Mouse (Mus musculus) intestine, postnatal 0 days (tissue): Measurements from ENCODE around the gene S100a7a. TPM values are rescaled to one million over a fixed set of nuclear protein-coding genes. Genes with fewer than 3 reads are reported as not detected.

Experiments used
- ATAC-seq: fragments of 200-750 bp; cut with Nextera tagmentation; 2 replicates; pipeline ENCODE4 v1.8.0; 2017; ENCODE audit warnings: mild to moderate bottlenecking, moderate TSS enrichment, moderate library complexity
- H3K27ac ChIP-seq: fragments of 300-500 bp; sonication (generic); 2 replicates; pipeline ENCODE4 v1.5.1; 2014; ENCODE audit warnings: mild to moderate bottlenecking, low read depth, low read length, moderate library complexity
- H3K27me3 ChIP-seq: fragments of 300-500 bp; sonication (generic); replicated peaks from 2 replicates; pipeline ENCODE4 v1.6.1; 2014; ENCODE audit warnings: low read length, mixed read lengths; ENCODE audit not compliant: control insufficient read depth, insufficient read depth
- H3K36me3 ChIP-seq: fragments of 300-500 bp; sonication (generic); 2 replicates; pipeline ENCODE4 v1.6.1; 2014; ENCODE audit warnings: mild to moderate bottlenecking, moderate library complexity; ENCODE audit not compliant: control insufficient read depth, insufficient read depth
- H3K4me1 ChIP-seq: fragments of 300-500 bp; sonication (generic); replicated peaks from 2 replicates; pipeline ENCODE4 v1.6.1; 2014; ENCODE audit warnings: antibody characterized with exemption, low read length, mixed read lengths; ENCODE audit not compliant: control insufficient read depth, insufficient read depth
- H3K4me2 ChIP-seq: fragments of 300-500 bp; sonication (generic); replicated peaks from 2 replicates; pipeline ENCODE4 v1.6.1; 2014; ENCODE audit warnings: low read depth, mild to moderate bottlenecking, moderate library complexity
- H3K4me3 ChIP-seq: fragments of 300-500 bp; sonication (generic); 2 replicates; pipeline ENCODE4 v1.5.1; 2014; ENCODE audit warnings: low read depth, low read length
- H3K9ac ChIP-seq: fragments of 300-500 bp; sonication (generic); 2 replicates; pipeline ENCODE4 v1.6.1; 2014; ENCODE audit warnings: mild to moderate bottlenecking, low read depth, low read length
- H3K9me3 ChIP-seq: fragments of 300-500 bp; sonication (generic); 2 replicates; pipeline ENCODE4 v1.6.1; 2016; ENCODE audit warnings: mixed run types; ENCODE audit not compliant: control insufficient read depth
- CTCF ChIP-seq: sonication (generic); IDR thresholded peaks from 2 replicates; pipeline ENCODE4 v1.5.1; 2016; ENCODE audit warnings: low read depth, mild to moderate bottlenecking, control low read depth, antibody characterized with exemption, moderate library complexity
- WGBS: fragments of 180-500 bp; shearing (Covaris S2); extraction: QIAGEN DNeasy Blood & Tissue Kit; methylation state at CpG from one replicate; pipeline ENCODE4 v1.1.7; 2014; 5-methylcytosine and 5-hydroxymethylcytosine counted together
- polyA plus RNA-seq: library from polyadenylated mRNA; unstranded; fragments of >200 nt; fragmentation: Nextera tagmentation; extraction: Ambion mirVana; gene quantifications from 2 replicates; pipeline ENCODE4 v1.2.1, GENCODE M21; 2015

The S100a7a gene
- polyA plus RNA-seq, 1 experiment from 2014 or later, result 0.12 TPM

- H3K9me3 ChIP-seq, result no peaks in the 10 kb centered on the region
- no peaks in the 10 kb centered on the region for H3K36me3 ChIP-seq
- no peak for ATAC-seq
- H3K9ac ChIP-seq, result no peak overlapping the region
- H3K4me2 ChIP-seq, result no peak overlapping the region
- H3K27me3 ChIP-seq, result no peaks in the 10 kb centered on the region
- TF ChIP-seq CTCF, result no peak
- H3K4me3 ChIP-seq, result no peak overlapping the region
- H3K27ac ChIP-seq, result no peak overlapping the region
- H3K4me1 ChIP-seq, result no peaks in the 10 kb centered on the region
- 38% methylated on average over 1 of the region's 1 CpGs for WGBS
Observed at GRCm38 (mm10) chr3:90638511-90639275, 15.1 kb upstream of the S100a7a start.

GRCm38 (mm10) chr3:90639511-90640154 lies 14.2 kb upstream of the S100a7a start:
- 57% methylated on average over 7 of the region's 7 CpGs for WGBS
- no peak for ATAC-seq
- no peaks in the 10 kb centered on the region for H3K27me3 ChIP-seq

GRCm38 (mm10) chr3:90640981-90641380 lies 12.8 kb upstream of the S100a7a start:
- Histone ChIP-seq H3K4me3 (no peak overlapping the region), H3K36me3 (no peaks in the 10 kb centered on the region), H3K9me3 (no peaks in the 10 kb centered on the region), H3K4me1 (no peaks in the 10 kb centered on the region), H3K4me2 (no peak overlapping the region), H3K27me3 (no peaks in the 10 kb centered on the region), H3K27ac (no peak overlapping the region), H3K9ac (no peak overlapping the region)
- 87% methylated on average over 7 of the region's 7 CpGs for WGBS
- TF ChIP-seq CTCF, result no peak
- ATAC-seq, result no peak

More at GRCm38 (mm10) chr3:90639511-90640154, 14.2 kb upstream of the S100a7a start:
- TF ChIP-seq CTCF, result peak; percentile 82
- H3K4me2 ChIP-seq, result no peak overlapping the region
- no peaks in the 10 kb centered on the region for H3K36me3 ChIP-seq
- no peaks in the 10 kb centered on the region for H3K4me1 ChIP-seq
- H3K9ac ChIP-seq, result no peak overlapping the region
- no peaks in the 10 kb centered on the region for H3K9me3 ChIP-seq
- no peak overlapping the region for H3K27ac ChIP-seq
- H3K4me3 ChIP-seq, result no peak overlapping the region

- Histone ChIP-seq H3K4me1 (no peaks in the 10 kb centered on the region), H3K9me3 (no peaks in the 10 kb centered on the region), H3K9ac (no peak overlapping the region), H3K4me3 (no peak overlapping the region), H3K27ac (no peak overlapping the region), H3K36me3 (no peaks in the 10 kb centered on the region), H3K4me2 (no peak overlapping the region), H3K27me3 (no peaks in the 10 kb centered on the region)
- ATAC-seq, result no peak
- TF ChIP-seq CTCF, result peak; percentile 77
- 41% methylated on average over 3 of the region's 3 CpGs for WGBS
Observed at GRCm38 (mm10) chr3:90644220-90644619, 9.6 kb upstream of the S100a7a start.

GRCm38 (mm10) chr3:90647291-90647690 lies 6.5 kb upstream of the S100a7a start:
- TF ChIP-seq CTCF, result no peak
- no peaks in the 10 kb centered on the region for H3K36me3 ChIP-seq
- H3K4me1 ChIP-seq, result no peaks in the 10 kb centered on the region
- no peak overlapping the region for H3K4me3 ChIP-seq
- H3K27ac ChIP-seq, result no peak overlapping the region
- no peaks in the 10 kb centered on the region for H3K9me3 ChIP-seq
- no peak for ATAC-seq
- WGBS, result 85% methylated on average over 1 of the region's 1 CpGs
- no peak overlapping the region for H3K4me2 ChIP-seq
- H3K27me3 ChIP-seq, result no peaks in the 10 kb centered on the region
- H3K9ac ChIP-seq, result no peak overlapping the region

- ATAC-seq, result no peak
- no peak for TF ChIP-seq CTCF
Observed at GRCm38 (mm10) chr3:90648981-90649380, 4.8 kb upstream of the S100a7a start.

More at GRCm38 (mm10) chr3:90648981-90649380, 4.8 kb upstream of the S100a7a start:
- Histone ChIP-seq H3K4me3 (no peak overlapping the region), H3K9ac (no peak overlapping the region), H3K9me3 (no peaks in the 10 kb centered on the region), H3K4me1 (no peaks in the 10 kb centered on the region), H3K36me3 (no peaks in the 10 kb centered on the region), H3K4me2 (no peak overlapping the region), H3K27me3 (no peaks in the 10 kb centered on the region), H3K27ac (no peak overlapping the region)
